Mouse (Mus musculus) kidney, adult 2 months (tissue): Measurements from ENCODE around the gene Gm2a. TPM values are rescaled to one million over a fixed set of nuclear protein-coding genes. Genes with fewer than 3 reads are reported as not detected.
A peak's percentile ranks its signal among the peaks of the same experiment; 100 is the strongest.
"Not testable (repeated sequence)": the region's sequence is repeated elsewhere in the genome, so short reads cannot be mapped to it uniquely, and the experiment has no call there.

ENCODE experiments used
- DNase-seq: peaks from one replicate; pipeline ENCODE4 v3.0.0; 2021
- H3K27ac ChIP-seq: fragments of 200-500 bp; 2 replicates; pipeline ENCODE4 v1.5.1; 2012; ENCODE audit warnings: low read depth, low read length, control low read depth, inconsistent platforms; ENCODE audit not compliant: insufficient read depth
- H3K27me3 ChIP-seq: fragments of 200-500 bp; replicated peaks from 2 replicates; pipeline ENCODE4 v1.6.1; 2012; ENCODE audit warnings: mild to moderate bottlenecking, moderate library complexity, low read length, inconsistent platforms; ENCODE audit not compliant: control insufficient read depth, insufficient read depth
- H3K36me3 ChIP-seq: fragments of 200-500 bp; 2 replicates; pipeline ENCODE4 v1.6.1; 2012; ENCODE audit warnings: mild to moderate bottlenecking, moderate library complexity, low read length, inconsistent platforms; ENCODE audit not compliant: control insufficient read depth, insufficient read depth
- H3K4me1 ChIP-seq: fragments of 200-500 bp; 2 replicates; pipeline ENCODE4 v1.6.1; 2011; ENCODE audit warnings: low read length; ENCODE audit not compliant: control insufficient read depth, insufficient read depth
- H3K4me3 ChIP-seq: fragments of 200-500 bp; 2 replicates; pipeline ENCODE4 v1.5.1; 2011; ENCODE audit warnings: mild to moderate bottlenecking, low read depth, low read length, control low read depth; ENCODE audit not compliant: insufficient read depth
- CTCF ChIP-seq: fragments of 200-500 bp; conservative IDR thresholded peaks from 2 replicates; pipeline ENCODE4 v1.5.1; 2011; ENCODE audit warnings: low read depth, mild to moderate bottlenecking, control low read depth, low read length, moderate library complexity, mixed read lengths; ENCODE audit not compliant: insufficient read depth, insufficient read length
- POLR2A ChIP-seq: fragments of 200-500 bp; IDR thresholded peaks from one replicate; pipeline ENCODE4 v1.6.1; 2011; ENCODE audit warnings: low read depth, low read length, control low read depth
- WGBS: fragments of 180-500 bp; shearing (Covaris S2); methylation state at CpG from one replicate; pipeline ENCODE4 v1.1.7; 2018; 5-methylcytosine and 5-hydroxymethylcytosine counted together
- polyA plus RNA-seq: library from polyadenylated mRNA; depleted of rRNA; stranded (reverse); fragments of >200 nt; gene quantifications from 2 replicates; pipeline ENCODE4 v1.2.3, GENCODE M21; 2012

Gene Gm2a
- polyA plus RNA-seq, 1 experiment = 216 TPM

DNA sequence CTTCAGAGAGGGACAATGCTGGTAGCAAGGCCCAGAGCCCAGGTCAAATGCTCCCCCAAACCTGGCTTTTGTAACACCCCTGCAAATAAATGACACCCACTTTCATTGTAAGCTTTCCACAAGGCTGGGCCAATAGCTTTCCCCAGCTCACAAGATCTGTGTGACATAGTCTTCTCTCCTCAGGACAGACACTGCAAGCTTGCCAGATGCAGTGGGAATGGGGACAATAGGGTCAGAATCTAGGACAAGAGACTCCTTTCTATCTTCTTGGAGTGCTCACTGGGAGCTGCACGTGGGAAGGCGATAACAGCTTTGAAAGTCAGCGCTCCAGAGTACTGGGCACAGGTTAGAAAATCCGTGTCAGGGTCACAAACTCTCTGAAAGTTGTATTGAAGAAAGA lies 18.7 kb upstream of the Gm2a start:
- DNase-seq = no peak
- H3K36me3 ChIP-seq = no peaks in the 10 kb centered on the region
- TF ChIP-seq POLR2A (no peak), CTCF (no peak)
- H3K27ac ChIP-seq = no peak overlapping the region
- H3K4me3 ChIP-seq = no peak overlapping the region
- 98% methylated on average over 4 of the region's 4 CpGs for WGBS
- H3K4me1 ChIP-seq = peaks cover 2% of the 10 kb centered on the region; the same call in 1 of the 2 replicates
- H3K27me3 ChIP-seq = no peaks in the 10 kb centered on the region

DNA sequence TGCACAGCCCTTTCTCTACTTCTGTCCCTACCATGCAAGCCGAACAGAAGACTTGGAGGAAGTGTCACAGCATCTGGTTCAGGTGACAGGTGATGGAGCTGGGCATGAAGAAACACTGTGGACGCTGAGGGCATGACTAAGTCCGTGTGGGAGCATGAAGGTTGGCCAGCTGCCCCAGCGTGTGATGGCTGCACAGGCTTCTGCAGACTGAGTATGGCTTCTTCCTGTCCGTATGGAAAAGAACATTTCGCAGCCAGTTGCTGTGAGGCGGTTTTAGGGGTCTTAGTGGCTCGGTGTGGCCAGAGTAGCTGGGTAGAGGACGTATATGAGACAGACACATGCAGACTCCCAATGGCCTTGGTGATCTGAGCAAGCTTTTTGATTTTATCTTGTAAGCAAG lies 16.7 kb upstream of the Gm2a start:
- 94% methylated on average over 9 of the region's 9 CpGs for WGBS
- Histone ChIP-seq H3K4me3 (no peak overlapping the region), H3K36me3 (no peaks in the 10 kb centered on the region), H3K27me3 (no peaks in the 10 kb centered on the region), H3K4me1 (no peaks in the 10 kb centered on the region; the same call in 1 of the 2 replicates), H3K27ac (no peak overlapping the region)
- TF ChIP-seq CTCF (no peak), POLR2A (no peak)
- no peak for DNase-seq

- H3K27ac ChIP-seq = no peak overlapping the region
- no peaks in the 10 kb centered on the region for H3K27me3 ChIP-seq
- H3K4me3 ChIP-seq = no peak overlapping the region
- TF ChIP-seq CTCF (no peak), POLR2A (no peak)
- peak; percentile 59 for DNase-seq
- no peaks in the 10 kb centered on the region for H3K36me3 ChIP-seq
- 68% methylated on average over 4 of the region's 4 CpGs for WGBS
- no peaks in the 10 kb centered on the region for H3K4me1 ChIP-seq
Measured at GRCm38 (mm10) chr11:55084629-55085028, 13.3 kb upstream of the Gm2a start.

- no peak for TF ChIP-seq CTCF
- TF ChIP-seq POLR2A = no peak
- Histone ChIP-seq H3K36me3 (no peaks in the 10 kb centered on the region), H3K27me3 (no peaks in the 10 kb centered on the region), H3K27ac (no peak overlapping the region), H3K4me3 (no peak overlapping the region), H3K4me1 (no peaks in the 10 kb centered on the region)
- WGBS = 67% methylated on average over 5 of the region's 5 CpGs
- DNase-seq = no peak
Measured at GRCm38 (mm10) chr11:55085396-55085795, 12.5 kb upstream of the Gm2a start.

GRCm38 (mm10) chr11:55087006-55087405 lies 10.9 kb upstream of the Gm2a start:
- H3K4me3 ChIP-seq = no peak overlapping the region
- 9% methylated on average over 10 of the region's 10 CpGs for WGBS
- DNase-seq = peak; percentile 79

GRCm38 (mm10) chr11:55089892-55090291 lies 8.0 kb upstream of the Gm2a start:
- TF ChIP-seq CTCF (no peak), POLR2A (no peak)

More at GRCm38 (mm10) chr11:55087006-55087405, 10.9 kb upstream of the Gm2a start:
- H3K4me1 ChIP-seq = no peaks in the 10 kb centered on the region
- no peaks in the 10 kb centered on the region for H3K36me3 ChIP-seq
- TF ChIP-seq POLR2A = no peak
- peak; percentile 97 for TF ChIP-seq CTCF
- no peaks in the 10 kb centered on the region for H3K27me3 ChIP-seq
- H3K27ac ChIP-seq = no peak overlapping the region

GRCm38 (mm10) chr11:55093096-55093495 lies 4.8 kb upstream of the Gm2a start:
- 78% methylated on average over 7 of the region's 7 CpGs for WGBS
- H3K4me1 ChIP-seq = peaks cover 4% of the 10 kb centered on the region; the same call in 1 of the 2 replicates
- DNase-seq = no peak
- H3K27ac ChIP-seq = no peak overlapping the region
- TF ChIP-seq CTCF = no peak
- TF ChIP-seq POLR2A = no peak
- H3K4me3 ChIP-seq = no peak overlapping the region
- H3K27me3 ChIP-seq = no peaks in the 10 kb centered on the region
- no peaks in the 10 kb centered on the region for H3K36me3 ChIP-seq

More at GRCm38 (mm10) chr11:55089892-55090291, 8.0 kb upstream of the Gm2a start:
- no peak for DNase-seq
- WGBS = 83% methylated on average over 2 of the region's 2 CpGs
- no peak overlapping the region for H3K27ac ChIP-seq
- no peaks in the 10 kb centered on the region for H3K36me3 ChIP-seq
- no peaks in the 10 kb centered on the region for H3K4me1 ChIP-seq
- H3K4me3 ChIP-seq = no peak overlapping the region
- H3K27me3 ChIP-seq = no peaks in the 10 kb centered on the region

DNA sequence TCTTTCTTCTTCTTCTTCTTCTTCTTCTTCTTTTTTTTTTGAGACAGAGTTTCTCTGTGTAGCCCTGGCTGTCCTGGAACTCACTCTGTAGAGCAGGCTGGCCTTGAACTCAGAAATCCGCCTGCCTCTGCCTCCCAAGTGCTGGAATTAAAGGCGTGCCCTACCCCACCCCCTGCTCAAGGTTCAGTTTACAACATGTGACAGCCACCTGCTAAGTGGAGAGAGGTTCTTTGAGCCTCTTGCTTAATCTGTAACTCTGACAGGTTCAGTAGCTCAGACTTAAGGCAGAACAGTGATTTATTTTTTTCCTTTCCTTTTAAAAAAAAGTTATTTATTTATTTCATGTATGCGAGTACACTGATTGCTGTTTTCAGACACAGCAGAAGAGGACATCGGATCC lies 1.6 kb upstream of the Gm2a start:
- 58% methylated on average over 4 of the region's 4 CpGs for WGBS
- not testable (repeated sequence) for H3K36me3 ChIP-seq, H3K4me1 ChIP-seq, H3K4me3 ChIP-seq, H3K27me3 ChIP-seq
- peak overlapping the region; percentile 46; the same call in 1 of the 2 replicates for H3K27ac ChIP-seq
- peak; percentile 79 for DNase-seq
